Comparison of ENCODE assay signal across 24 mouse cellular contexts in genomic region chr14:87515281-87515680, GRCm38 (mm10).
DNase-seq lines count a peak whose midpoint lies in the region; ATAC-seq and TF ChIP-seq lines count a peak whose summit lies in the region.
"Had no signal": no experiment of that assay in that cellular context is flagged by ENCODE, and none has a peak within 500 bp of the region (broad histone marks: within the 10 kb centered on the region; RNA-seq: fewer than 3 reads in every experiment).

No protein-coding gene starts in this region.

- no peak for TF ChIP-seq CTCF in forebrain, postnatal 0 days (IDR thresholded peaks at IDR 0.05; ENCODE audit: low read depth)

- no peak overlapping the region for H3K4me3 ChIP-seq in forebrain, embryonic 11.5 days (ENCODE audit: low read depth, low read length)
- no peak overlapping the region for H3K4me3 ChIP-seq in forebrain, postnatal 0 days (ENCODE audit: low read depth, low read length)
- H3K4me3 ChIP-seq: embryonic facial prominence, embryonic 12.5 days; embryonic facial prominence, embryonic 15.5 days; hindbrain, embryonic 12.5 days; hindbrain, embryonic 15.5 days had no signal

- no peak overlapping the region for H3K4me2 ChIP-seq in forebrain, embryonic 11.5 days (ENCODE audit: low read depth, low read length, severe bottlenecking)
- no peak overlapping the region for H3K4me2 ChIP-seq in forebrain, postnatal 0 days (ENCODE audit: low read depth)
- H3K4me2 ChIP-seq: embryonic facial prominence, embryonic 12.5 days; embryonic facial prominence, embryonic 15.5 days; heart, embryonic 11.5 days; hindbrain, embryonic 12.5 days; hindbrain, embryonic 15.5 days had no signal

- H3K9ac ChIP-seq in forebrain, embryonic 11.5 days (ENCODE audit: low read length): no peak overlapping the region
- H3K9ac ChIP-seq in forebrain, postnatal 0 days: no peak overlapping the region
- H3K9ac ChIP-seq: embryonic facial prominence, embryonic 12.5 days; embryonic facial prominence, embryonic 15.5 days; hindbrain, embryonic 12.5 days; hindbrain, embryonic 15.5 days had no signal

- peak; percentile 31; the same call in 1 of the 2 replicates for ATAC-seq in forebrain, embryonic 11.5 days (replicated peaks; ENCODE audit: low FRiP score)
- ATAC-seq in forebrain, postnatal 0 days: no peak
- ATAC-seq: intestine, postnatal 0 days had no signal

- H3K9me3 ChIP-seq in forebrain, embryonic 11.5 days (ENCODE audit: control insufficient read depth, low read length): no peaks in the 10 kb centered on the region
- H3K9me3 ChIP-seq in forebrain, postnatal 0 days (ENCODE audit: low read length): no peaks in the 10 kb centered on the region
- H3K9me3 ChIP-seq: embryonic facial prominence, embryonic 12.5 days; embryonic facial prominence, embryonic 15.5 days; G1E; hindbrain, embryonic 12.5 days; hindbrain, embryonic 15.5 days had no signal

- 45% methylated on average over 3 of the region's 3 CpGs for whole genome bisulfite sequencing in forebrain, embryonic 11.5 days
- WGBS in forebrain, postnatal 0 days: 24% methylated on average over 3 of the region's 3 CpGs

- no peaks in the 10 kb centered on the region for H3K36me3 ChIP-seq in forebrain, embryonic 11.5 days (ENCODE audit: control insufficient read depth, insufficient read depth, low read length)
- peaks cover 3% of the 10 kb centered on the region; the same call in 1 of the 2 replicates for H3K36me3 ChIP-seq in forebrain, postnatal 0 days (ENCODE audit: insufficient read depth)
- H3K36me3 ChIP-seq: embryonic facial prominence, embryonic 15.5 days; hindbrain, embryonic 12.5 days; hindbrain, embryonic 15.5 days had no signal

- no peaks in the 10 kb centered on the region for H3K4me1 ChIP-seq in forebrain, embryonic 11.5 days (replicated peaks; ENCODE audit: control insufficient read depth, insufficient read depth, low read length)
- no peaks in the 10 kb centered on the region for H3K4me1 ChIP-seq in forebrain, postnatal 0 days (ENCODE audit: insufficient read depth)
- H3K4me1 ChIP-seq: embryonic facial prominence, embryonic 12.5 days; embryonic facial prominence, embryonic 15.5 days; hindbrain, embryonic 12.5 days; hindbrain, embryonic 15.5 days had no signal

- no peak for DNase-seq in forebrain, embryonic 11.5 days (ENCODE audit: low spot score)
- DNase-seq in forebrain, postnatal 0 days: no peak
- DNase-seq in retina, postnatal 1 day: peak; percentile 6
- no peak for DNase-seq in retina, embryonic 14.5 days (ENCODE audit: low spot score)
- peak; percentile 42 for DNase-seq in gonadal fat pad, adult 2 months (ENCODE audit: low read depth)
- no peak for DNase-seq in right cerebral cortex, postnatal 25 days
- DNase-seq: adrenal gland, adult 2 months; adrenal gland, postnatal 14 days; B cell, adult 2 months; cerebellum, adult 11-12 months; cerebellum, adult 8-10 months; cerebellum, postnatal 10 days; cerebellum, postnatal 36 days; gastrocnemius, postnatal 36 days; heart, adult 11 months; kidney, adult 2 months had no signal

- H3K27me3 ChIP-seq in forebrain, embryonic 11.5 days (ENCODE audit: control insufficient read depth, insufficient read depth, low read length): no peaks in the 10 kb centered on the region
- H3K27me3 ChIP-seq in forebrain, postnatal 0 days (ENCODE audit: insufficient read depth, low read length): no peaks in the 10 kb centered on the region
- H3K27me3 ChIP-seq: CH12.LX; embryonic facial prominence, embryonic 12.5 days; embryonic facial prominence, embryonic 15.5 days; hindbrain, embryonic 12.5 days; hindbrain, embryonic 15.5 days had no signal

- H3K27ac ChIP-seq in forebrain, embryonic 11.5 days (ENCODE audit: low read depth, low read length): no peak overlapping the region
- H3K27ac ChIP-seq in forebrain, postnatal 0 days (ENCODE audit: low read depth, low read length): no peak overlapping the region
- H3K27ac ChIP-seq: embryonic facial prominence, embryonic 12.5 days; embryonic facial prominence, embryonic 15.5 days; hindbrain, embryonic 12.5 days; hindbrain, embryonic 15.5 days had no signal

Comparison
In these comparisons a context has a peak if more than half of its experiments do, and no peak if none do; other contexts are left out.
1. DNase-seq: peak in retina, postnatal 1 day (single experiment) and gonadal fat pad, adult 2 months (single experiment); none in forebrain, embryonic 11.5 days (single experiment), forebrain, postnatal 0 days (single experiment), retina, embryonic 14.5 days (single experiment) and right cerebral cortex, postnatal 25 days (single experiment).